Mouse (Mus musculus) neural tube, embryonic 10.5 days (tissue): ENCODE measurements around the gene Hspbp1.
A peak's percentile ranks its signal among the peaks of the same experiment; 100 is the strongest.

Source experiments
- DNase-seq: peaks from one replicate; pipeline ENCODE4 v3.0.0-alpha.2; 2017; ENCODE audit warnings: low spot score; ENCODE audit errors: extremely low spot score

Gene Hspbp1

GRCm38 (mm10) chr7:4668506-4668905 is 16.4 kb downstream of the Hspbp1 start:
- DNase-seq, result no peak

DNA sequence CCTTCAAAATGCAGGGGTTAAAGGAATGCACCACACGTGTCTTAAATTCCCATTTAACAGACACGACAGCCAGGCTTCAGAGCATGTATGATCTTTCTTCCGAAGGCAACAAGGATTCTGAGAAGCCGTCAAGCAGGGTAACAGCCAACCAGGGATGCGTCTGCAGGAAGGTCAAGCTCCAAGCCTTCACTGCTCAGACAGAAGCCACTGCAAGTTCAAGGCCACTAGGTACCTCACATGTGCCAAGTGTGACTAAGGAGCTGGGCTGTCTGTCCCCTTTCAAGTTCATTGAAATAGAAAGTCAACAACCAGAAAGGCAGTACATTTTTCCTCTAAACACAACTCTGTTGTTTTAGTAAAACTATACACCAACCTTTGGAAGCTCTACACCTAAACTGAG is 18.0 kb downstream of the Hspbp1 start:
- DNase-seq, result no peak

DNA sequence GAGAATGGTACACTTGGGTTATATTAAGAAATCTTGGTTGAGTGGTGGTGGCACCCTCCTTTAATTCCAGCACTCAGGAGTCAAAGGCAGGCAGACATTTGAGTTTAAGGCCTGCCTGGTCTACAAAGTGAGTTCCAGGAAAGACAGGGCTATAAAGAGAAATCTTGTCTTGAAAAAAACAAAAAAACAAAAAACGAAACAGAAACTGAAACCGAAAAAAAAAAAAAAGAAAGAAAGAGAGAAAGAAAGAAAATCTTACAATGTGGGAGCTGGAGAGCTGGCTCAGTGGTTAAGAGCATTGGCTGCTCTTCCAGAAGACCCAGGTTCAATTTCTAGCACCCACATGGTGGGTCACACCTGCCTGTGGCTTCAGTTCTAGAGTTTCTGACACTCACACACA is 21.1 kb downstream of the Hspbp1 start:
- DNase-seq, result no peak

GRCm38 (mm10) chr7:4663179-4663578 is 21.7 kb downstream of the Hspbp1 start:
- DNase-seq, result no peak

GRCm38 (mm10) chr7:4659911-4660443 is 24.9 kb downstream of the Hspbp1 start:
- no peak for DNase-seq

GRCm38 (mm10) chr7:4658912-4659551 is 25.8 kb downstream of the Hspbp1 start, which contains the start of gene Ppp6r1:
Ppp6r1 (minus strand) TSS chr7:4659019.
- peak; percentile 91 for DNase-seq

- DNase-seq, result no peak
These were observed 26.6 kb downstream of the Hspbp1 start for GRCm38 (mm10) chr7:4658128-4658907.

- no peak for DNase-seq
These were observed 27.2 kb downstream of the Hspbp1 start for GRCm38 (mm10) chr7:4657521-4658127.

GRCm38 (mm10) chr7:4656818-4657217 is 28.1 kb downstream of the Hspbp1 start:
- DNase-seq, result no peak

DNA sequence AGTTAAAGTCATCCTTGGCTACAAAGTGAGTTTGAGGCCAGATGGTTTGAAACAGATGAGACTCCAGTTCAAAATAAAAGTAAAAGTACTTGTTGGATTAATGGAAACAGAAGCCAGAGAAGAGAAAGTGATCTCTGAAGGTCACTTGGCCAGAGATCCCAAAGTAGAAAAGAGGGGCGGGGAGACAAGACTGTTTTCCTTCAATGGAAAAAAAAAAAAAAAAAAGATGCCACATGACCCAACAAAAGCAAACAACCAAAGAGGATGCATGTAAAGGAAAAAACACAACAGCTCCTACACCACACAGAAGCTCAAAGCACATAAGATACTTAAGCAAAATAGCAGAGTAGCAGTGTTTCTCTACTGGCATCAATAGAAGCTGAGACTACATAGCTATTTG is 29.0 kb downstream of the Hspbp1 start:
- DNase-seq, result no peak

- no peak for DNase-seq
These were observed 29.5 kb downstream of the Hspbp1 start for GRCm38 (mm10) chr7:4655393-4655792.

GRCm38 (mm10) chr7:4654221-4654620 is 30.6 kb downstream of the Hspbp1 start:
- DNase-seq, result no peak

- no peak for DNase-seq
These were observed 31.1 kb downstream of the Hspbp1 start for GRCm38 (mm10) chr7:4653780-4654179.

DNA sequence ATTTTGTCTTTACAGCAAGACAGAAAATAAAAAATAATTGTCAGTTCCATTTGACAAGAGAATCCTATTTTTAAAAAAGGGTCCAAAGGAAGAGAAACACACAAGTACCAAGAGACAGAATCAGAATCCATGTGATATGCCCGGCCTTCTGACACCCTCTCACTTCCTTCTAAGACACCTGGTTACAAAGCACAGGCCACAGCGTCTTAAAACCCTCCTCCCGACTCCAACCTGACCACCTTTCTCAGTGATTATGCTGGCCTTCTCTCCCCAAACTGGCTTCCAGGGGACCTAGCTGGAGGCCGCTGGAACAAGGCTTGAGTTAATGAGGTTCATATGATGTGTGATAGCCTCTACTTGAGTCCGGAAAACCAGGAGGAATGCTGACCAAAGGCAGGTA is 31.5 kb downstream of the Hspbp1 start:
- no peak for DNase-seq

DNA sequence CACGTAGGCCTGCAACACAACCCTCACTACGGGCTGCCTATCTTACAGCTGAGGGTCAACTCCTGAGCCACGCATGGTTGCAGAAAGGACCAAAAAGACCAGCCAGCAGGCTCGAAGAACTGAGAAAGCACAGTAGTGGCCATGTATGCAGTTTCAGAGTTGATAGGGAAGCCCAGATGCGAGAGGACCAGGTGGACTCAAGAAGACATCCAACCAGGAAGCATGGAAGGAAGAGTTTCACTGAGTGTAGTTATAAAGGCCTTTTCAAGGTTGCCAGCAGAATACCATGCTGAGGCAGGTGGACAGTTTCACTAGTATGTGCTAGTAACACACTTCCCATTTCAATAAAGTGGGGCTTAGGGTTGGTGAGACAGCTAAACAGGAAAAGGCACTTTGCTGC is 32.1 kb downstream of the Hspbp1 start:
- DNase-seq, result no peak

GRCm38 (mm10) chr7:4651581-4651980 is 33.3 kb downstream of the Hspbp1 start:
- DNase-seq, result no peak

- DNase-seq, result no peak
These were observed 36.9 kb downstream of the Hspbp1 start for GRCm38 (mm10) chr7:4647992-4648391.

- DNase-seq, result no peak
These were observed 37.6 kb downstream of the Hspbp1 start for GRCm38 (mm10) chr7:4647291-4647690.

GRCm38 (mm10) chr7:4646806-4647205 is 38.1 kb downstream of the Hspbp1 start:
- DNase-seq, result no peak

DNA sequence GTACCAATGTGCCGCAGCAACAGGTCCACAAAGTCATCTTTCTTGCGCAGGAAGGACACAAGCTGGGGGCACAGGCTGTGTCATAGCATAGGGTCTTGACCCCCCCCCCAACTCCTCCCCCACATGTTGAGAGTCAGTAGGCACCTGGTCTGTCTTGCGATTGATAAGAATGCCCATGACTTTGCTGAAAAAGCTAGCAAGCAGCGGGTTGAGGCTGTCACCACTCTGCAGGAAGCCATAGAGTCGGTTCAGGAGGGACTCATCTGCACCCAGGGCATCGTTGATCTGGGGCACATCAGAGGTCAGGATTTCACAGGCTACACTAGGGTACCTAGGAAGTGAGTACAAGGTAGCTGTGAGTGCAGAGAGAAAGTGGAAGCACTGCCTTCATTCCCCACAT is 41.6 kb downstream of the Hspbp1 start:
- no peak for DNase-seq

GRCm38 (mm10) chr7:4641956-4642355 is 42.9 kb downstream of the Hspbp1 start:
- DNase-seq, result no peak

GRCm38 (mm10) chr7:4641155-4641554 is 43.7 kb downstream of the Hspbp1 start:
- DNase-seq, result no peak
